ENCODE assay signal across 21 mouse cellular contexts in genomic region chr8:46722536-46722935, GRCm38 (mm10).
"Had no signal": no experiment of that assay in that cellular context is flagged by ENCODE, and none has a peak within 500 bp of the region (broad histone marks: within the 10 kb centered on the region; RNA-seq: fewer than 3 reads in every experiment).

No protein-coding gene starts in this region.

- H3K27me3 ChIP-seq: intestine, embryonic 15.5 days; kidney, embryonic 15.5 days; megakaryocyte, embryonic 14.5 days; midbrain, embryonic 13.5 days had no signal

- H3K4me2 ChIP-seq: intestine, embryonic 15.5 days; kidney, embryonic 15.5 days; lung, embryonic 14.5 days; midbrain, embryonic 13.5 days had no signal

- H3K4me3 ChIP-seq: intestine, embryonic 15.5 days; kidney, embryonic 15.5 days; left cerebral cortex, adult 2 months; megakaryocyte, embryonic 14.5 days; midbrain, embryonic 10.5 days; midbrain, embryonic 13.5 days; myocyte had no signal

- H3K4me1 ChIP-seq: midbrain, embryonic 10.5 days; midbrain, embryonic 13.5 days had no signal

- ATAC-seq: intestine, embryonic 15.5 days; liver, postnatal 0 days; lung, postnatal 0 days; midbrain, embryonic 13.5 days; midbrain, embryonic 16.5 days had no signal

- H3K36me3 ChIP-seq: intestine, embryonic 15.5 days; kidney, embryonic 15.5 days; midbrain, embryonic 10.5 days; midbrain, embryonic 13.5 days had no signal

- H3K27ac ChIP-seq: intestine, embryonic 15.5 days; kidney, embryonic 15.5 days; left cerebral cortex, adult 2 months; liver, embryonic 14.5 days; midbrain, embryonic 10.5 days; midbrain, embryonic 13.5 days; stomach, postnatal 0 days had no signal

- DNase-seq: kidney, adult 18-20 months; kidney, postnatal 10 days; kidney, postnatal 36 days; layer of hippocampus, postnatal 36 days; liver, postnatal 0 days; lung, embryonic 14.5 days; lung, postnatal 36 days; right cerebral cortex, adult 18-20 months; right cerebral cortex, postnatal 14 days; right cerebral cortex, postnatal 4 days had no signal

- H3K9me3 ChIP-seq: intestine, embryonic 15.5 days; kidney, embryonic 15.5 days; megakaryocyte, embryonic 14.5 days; midbrain, embryonic 10.5 days; midbrain, embryonic 13.5 days had no signal

- H3K9ac ChIP-seq: intestine, embryonic 15.5 days; kidney, embryonic 15.5 days; liver, embryonic 14.5 days; liver, postnatal 0 days; lung, embryonic 14.5 days; midbrain, embryonic 13.5 days had no signal
